Mouse (Mus musculus) WW6 (cell line): ENCODE data around the gene Rinl.

Experiments
- DNase-seq: peaks from one replicate; pipeline ENCODE4 v3.0.0-alpha.2; 2013; ENCODE audit warnings: low read depth, low spot score

Rinl gene

DNA sequence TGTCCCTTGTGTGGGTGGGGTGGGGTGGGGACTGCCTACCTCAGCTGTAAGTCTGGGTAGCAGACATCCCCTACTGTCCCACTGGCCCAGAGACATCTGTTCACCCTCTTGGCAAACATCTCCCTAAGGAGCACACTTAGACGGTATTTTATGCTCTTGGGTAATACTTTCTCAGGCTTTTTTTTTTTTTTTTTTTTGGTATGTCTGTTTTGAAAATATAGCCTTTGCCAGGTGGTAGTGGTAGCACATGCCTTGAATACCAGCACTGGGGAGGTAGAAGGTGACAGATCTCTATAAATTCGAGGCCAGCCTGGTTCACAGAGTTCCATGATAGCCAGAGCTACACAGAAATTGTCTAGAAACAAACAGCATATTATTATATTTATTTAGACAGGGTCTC is 35.2 kb downstream of the Rinl start:
- no peak for DNase-seq

DNA sequence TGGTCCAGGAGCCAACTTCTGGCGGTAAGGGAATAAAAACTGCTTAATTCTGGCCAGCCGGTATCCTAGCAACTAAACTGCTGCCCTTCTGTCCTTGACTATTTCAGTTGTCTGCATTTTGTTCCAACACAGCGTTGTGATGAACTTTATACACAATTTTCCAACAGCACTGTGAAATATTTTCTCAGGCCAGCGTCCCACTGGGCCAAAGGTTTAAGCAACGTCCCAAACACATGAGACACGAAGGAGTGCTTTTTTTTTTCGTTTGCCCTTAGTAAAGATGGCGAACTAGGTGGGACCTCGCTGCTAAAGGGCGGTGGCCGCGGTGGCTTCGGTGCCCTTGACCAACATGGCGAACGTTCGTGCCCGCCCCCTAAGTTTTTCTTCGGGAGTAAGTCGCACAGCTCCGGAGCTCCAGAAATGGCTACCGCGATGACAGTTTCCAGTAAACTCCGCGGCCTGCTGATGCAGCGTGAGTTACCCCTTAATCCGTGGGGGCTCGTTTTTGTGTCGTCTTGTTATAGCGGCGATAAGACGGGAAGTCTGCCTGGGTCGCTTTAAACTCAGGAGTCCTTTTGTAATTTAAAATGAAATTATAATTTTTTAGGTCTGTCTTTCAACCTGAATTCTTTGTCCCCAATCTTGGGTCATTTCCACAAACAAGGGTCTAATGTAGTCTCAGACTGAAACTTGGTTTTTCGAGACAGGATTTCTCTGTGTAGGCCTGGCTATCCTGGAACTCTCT is 36.3 kb downstream of the Rinl start, which contains the start of gene Ech1:
Gene Ech1 (plus strand): TSS at position 277 of the 745 bp plus-strand sequence.
- peak; percentile 88 for DNase-seq

DNA sequence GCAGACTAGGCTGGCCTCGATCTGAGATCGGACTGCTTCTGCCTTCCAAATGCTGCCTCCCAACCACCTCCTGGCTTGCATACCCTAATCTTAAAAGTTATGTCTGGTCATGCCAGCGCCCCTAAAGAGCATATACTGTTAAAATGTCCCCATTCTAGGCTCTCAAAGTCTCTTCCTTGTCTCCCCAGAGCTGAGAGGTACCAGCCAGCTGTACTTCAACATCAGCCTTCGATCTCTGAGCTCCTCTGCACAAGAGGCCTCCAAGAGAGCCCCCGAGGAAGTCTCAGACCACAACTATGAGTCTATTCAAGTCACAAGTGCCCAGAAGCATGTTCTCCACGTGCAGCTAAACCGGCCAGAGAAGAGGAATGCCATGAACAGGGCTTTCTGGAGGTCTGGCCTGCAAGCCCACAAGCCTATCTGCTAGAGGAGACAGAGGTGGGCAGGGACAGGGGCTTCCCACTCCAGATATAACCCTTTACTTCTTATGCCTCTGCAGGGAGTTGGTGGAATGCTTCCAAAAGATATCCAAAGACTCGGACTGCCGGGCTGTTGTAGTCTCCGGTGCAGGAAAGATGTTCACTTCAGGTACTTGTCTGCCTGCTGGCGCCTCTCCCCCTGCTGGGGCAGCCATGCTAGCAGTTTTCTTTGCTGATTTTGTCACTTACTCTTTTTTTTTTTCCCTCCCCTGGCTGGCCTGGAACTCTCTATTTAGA is 37.1 kb downstream of the Rinl start:
- DNase-seq, result no peak

DNA sequence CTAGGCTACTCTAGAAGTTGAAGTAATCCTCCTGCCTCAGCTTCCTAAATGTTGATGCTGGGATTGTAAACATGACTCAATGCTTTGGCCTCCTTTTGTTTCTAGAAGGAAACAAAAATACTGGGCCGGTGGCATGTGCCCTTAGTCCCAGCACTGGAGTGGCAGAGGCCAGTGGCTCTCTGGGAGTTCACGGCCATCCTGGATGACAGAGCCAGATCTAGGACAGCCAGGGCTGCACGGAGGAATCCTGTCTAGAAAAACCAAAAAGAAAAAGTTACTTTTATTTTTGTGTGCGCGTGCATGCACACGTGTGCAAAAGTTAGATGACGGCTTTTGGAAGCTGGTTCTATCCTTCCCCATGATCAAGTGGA is 37.6 kb downstream of the Rinl start:
- DNase-seq, result no peak

DNA sequence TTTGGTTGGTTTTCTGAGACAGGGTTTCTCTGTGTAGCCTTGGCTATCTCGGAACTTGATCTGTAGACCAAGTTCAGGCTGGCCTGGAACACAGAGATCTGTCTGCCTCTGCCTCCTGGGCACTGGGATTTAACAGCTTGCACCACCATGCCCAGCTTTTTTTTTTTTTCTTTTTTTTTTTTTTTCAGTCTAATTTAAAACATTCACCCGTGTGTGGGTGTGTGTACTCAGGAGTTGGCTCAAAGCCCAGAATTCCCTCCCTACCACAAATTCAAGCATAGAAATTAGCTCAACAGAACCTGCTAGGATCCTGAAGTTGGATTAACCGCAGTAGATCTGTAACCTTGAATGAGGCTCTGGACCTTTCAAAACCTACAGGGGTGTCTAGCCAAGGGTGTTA is 38.6 kb downstream of the Rinl start:
- no peak for DNase-seq

DNA sequence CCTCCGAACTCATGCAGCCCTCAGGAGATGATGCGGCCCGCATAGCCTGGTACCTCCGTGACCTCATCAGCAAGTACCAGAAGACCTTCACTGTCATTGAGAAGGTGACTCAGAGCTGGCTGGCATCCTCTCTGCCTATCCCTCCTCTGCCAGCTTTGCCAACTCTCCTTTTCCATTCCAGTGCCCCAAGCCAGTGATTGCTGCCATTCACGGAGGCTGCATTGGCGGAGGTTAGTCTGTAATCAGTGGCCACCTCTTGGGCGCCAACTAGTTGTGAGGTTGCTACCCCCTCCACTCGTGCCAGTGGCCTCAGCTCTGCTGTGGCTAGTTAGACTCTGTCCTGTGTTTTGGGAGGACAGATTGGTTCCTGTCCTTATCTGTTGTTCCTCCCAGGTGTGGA is 41.1 kb downstream of the Rinl start:
- DNase-seq, result no peak

DNA sequence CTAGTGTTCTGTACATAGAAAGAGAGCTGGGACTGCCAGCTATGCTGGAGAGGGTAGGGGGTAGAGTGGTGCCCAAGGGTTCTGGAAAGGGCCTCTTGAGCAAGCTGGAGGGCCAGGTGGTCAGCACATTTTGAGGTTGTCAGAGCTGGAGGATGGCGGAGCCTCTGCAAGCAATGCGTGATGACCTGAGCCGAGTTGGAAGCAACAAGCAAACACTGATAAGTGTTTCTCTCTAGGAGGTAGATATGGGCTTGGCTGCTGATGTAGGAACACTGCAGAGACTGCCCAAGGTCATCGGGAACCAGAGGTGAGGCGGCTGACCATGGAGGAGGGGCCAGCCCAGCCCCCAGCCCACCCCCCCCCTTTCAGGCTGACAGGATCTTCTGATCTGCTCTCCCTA is 42.2 kb downstream of the Rinl start:
- no peak for DNase-seq

DNA sequence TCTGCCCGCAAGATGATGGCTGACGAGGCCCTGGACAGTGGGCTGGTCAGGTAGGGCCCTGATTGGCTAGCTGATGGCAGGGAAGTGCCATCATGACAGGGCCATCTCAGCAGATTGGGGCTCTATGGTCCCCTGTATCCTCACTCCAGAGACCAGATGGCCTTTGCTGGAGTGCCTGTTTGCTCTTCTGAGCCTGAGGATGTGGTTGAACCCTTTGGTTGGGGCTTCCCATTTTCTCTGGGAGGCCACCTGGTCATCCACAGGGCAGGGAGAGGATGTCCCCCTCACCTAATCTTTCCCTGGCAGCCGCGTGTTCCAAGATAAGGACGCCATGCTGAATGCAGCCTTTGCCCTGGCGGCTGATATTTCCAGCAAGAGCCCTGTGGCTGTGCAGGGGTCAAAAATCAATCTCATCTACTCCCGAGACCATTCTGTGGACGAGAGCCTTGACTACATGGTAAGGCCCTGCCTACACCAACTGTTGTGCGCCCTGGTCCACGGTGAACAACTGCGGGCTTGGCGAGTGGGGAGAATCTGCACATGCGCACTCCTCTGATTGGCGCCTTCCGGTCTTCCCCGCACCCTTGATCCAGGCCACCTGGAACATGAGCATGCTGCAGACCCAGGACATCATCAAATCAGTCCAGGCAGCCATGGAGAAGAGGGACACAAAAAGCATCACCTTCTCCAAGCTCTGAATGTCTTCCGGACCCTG is 42.8 kb downstream of the Rinl start:
- no peak for DNase-seq

DNA sequence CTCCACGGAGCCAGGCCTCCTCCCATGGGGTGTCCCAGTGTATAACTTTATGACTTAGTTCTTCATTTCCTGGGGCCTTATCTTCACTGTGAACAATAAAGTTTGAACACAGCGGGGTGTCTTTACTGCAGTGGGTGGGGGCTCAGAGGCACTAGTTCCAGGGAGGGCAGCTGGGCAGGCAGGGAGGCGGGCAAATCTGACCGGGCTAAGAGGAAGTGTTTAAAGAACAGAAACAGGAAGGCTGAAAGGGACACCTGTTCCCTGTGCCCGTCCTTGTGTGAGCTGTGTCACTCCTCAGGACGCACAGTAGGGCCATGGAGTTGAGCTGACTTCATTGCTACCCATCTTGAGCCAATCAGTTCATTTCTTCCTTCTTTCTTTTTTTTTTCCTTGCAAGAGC is 43.4 kb downstream of the Rinl start:
- DNase-seq, result no peak

DNA sequence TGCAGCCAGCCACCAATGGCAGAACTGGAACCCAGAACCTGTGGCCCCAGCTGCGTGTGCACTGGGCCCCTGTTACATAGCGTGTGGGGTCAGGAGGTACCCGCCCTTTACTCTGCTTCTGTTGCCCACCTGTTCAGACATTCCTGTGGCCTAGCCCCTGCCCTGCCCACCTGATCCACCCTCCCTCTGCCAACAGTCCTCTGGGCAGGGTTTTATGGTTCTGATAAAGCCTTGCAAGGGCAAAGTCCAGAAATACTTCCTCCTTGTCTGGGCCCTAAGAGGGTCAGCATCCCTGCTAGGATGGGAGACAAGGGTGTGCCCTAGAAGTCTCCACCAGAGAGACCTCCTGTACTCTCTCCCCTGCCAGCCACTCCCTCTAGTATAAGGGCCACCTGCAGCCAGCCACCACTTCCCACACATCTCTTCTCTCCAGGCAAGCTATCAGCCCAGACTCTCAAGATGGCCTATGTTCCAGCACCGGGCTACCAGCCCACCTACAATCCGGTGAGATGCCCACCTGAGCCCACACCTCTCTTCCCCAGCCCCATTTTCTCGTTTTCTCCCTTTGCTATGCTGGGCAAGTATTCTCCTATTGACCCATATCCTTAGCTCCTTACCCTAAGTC is 45.1 kb downstream of the Rinl start, which contains the start of gene Lgals4:
Gene Lgals4 (plus strand): TSS at position 132 of the 625 bp plus-strand sequence.
- DNase-seq, result no peak

DNA sequence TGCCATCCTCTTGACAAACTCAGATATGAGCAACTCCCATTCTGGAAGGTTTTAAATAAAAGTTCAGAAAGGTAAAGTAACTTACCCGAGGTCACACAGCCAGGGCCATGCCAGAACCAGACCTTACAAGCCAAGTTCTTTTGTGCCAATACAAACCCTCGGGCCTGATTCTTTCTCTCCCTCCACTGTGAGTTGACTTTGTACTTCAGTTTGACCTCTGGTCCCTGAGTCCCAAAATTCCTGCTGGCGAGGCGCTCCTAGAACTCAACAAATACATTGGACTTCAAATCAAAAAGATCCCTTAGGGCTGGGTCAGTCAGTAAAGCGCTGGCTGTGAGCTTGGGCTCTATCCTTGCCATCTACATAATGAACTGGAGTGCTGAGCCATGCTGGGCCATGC is 48.2 kb downstream of the Rinl start:
- no peak for DNase-seq

DNA sequence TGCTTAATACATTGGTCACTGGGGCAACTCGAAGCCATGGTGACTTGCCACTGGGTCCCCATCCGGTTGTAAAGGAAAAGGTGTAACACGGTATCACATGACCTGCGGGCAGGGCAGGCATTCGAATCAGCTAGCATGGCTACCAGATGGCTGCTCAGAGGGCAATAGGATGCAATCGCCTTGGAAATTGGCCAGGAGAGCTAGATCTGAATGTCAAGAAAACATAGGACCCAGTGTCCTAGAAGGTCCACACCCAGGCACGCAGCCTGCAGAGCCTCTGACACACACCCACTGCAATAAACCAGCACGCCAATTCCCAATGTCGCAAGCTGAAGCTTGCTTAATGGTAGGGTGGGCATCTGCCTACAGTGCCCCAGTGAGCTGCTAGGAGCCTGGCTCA is 49.6 kb downstream of the Rinl start:
- no peak for DNase-seq

DNA sequence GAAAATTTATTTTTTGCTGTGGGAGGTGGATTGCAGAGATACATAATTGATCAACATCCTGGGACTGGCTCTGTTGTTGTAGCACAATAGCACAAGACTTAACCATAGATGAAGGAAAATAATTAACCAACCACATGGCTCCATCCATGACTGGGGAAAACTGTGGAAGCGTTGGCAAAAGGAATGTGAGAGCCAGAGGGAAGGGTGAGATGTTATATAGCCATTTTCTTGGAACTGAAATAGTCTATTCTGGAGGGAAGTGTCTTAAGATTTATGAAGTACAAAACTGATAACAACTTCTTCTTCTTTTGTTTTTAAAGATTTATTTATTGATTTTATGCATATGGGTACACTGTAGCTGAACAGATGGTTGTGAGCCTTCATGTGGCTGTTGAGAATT is 58.5 kb downstream of the Rinl start:
- no peak for DNase-seq
